Mouse (Mus musculus) heart, embryonic 12.5 days (tissue): Measurements from ENCODE around the gene Tlr4. TPM values are rescaled to one million over a fixed set of nuclear protein-coding genes. Genes with fewer than 3 reads are reported as not detected.

ENCODE experiments used
- ATAC-seq: fragments of 200-750 bp; cut with Nextera tagmentation; 2 replicates; pipeline ENCODE4 v1.8.0; 2017; ENCODE audit warnings: moderate TSS enrichment, moderate library complexity; ENCODE audit not compliant: insufficient number of reproducible peaks, low FRiP score
- H3K27ac ChIP-seq: fragments of 300-500 bp; sonication (generic); 2 replicates; pipeline ENCODE4 v1.5.1; 2016; ENCODE audit warnings: mild to moderate bottlenecking, moderate library complexity; ENCODE audit not compliant: poor library complexity, severe bottlenecking
- H3K27me3 ChIP-seq: fragments of 300-500 bp; sonication (generic); replicated peaks from 2 replicates; pipeline ENCODE4 v1.6.1; 2016; ENCODE audit warnings: mild to moderate bottlenecking, moderate library complexity
- H3K36me3 ChIP-seq: fragments of 300-500 bp; sonication (generic); 2 replicates; pipeline ENCODE4 v1.6.1; 2016; ENCODE audit warnings: mild to moderate bottlenecking, moderate library complexity
- H3K4me1 ChIP-seq: fragments of 300-500 bp; sonication (generic); replicated peaks from 2 replicates; pipeline ENCODE4 v1.6.1; 2016; ENCODE audit warnings: mild to moderate bottlenecking
- H3K4me2 ChIP-seq: fragments of 300-500 bp; sonication (generic); 2 replicates; pipeline ENCODE4 v1.6.1; 2016; ENCODE audit warnings: mild to moderate bottlenecking, moderate library complexity
- H3K4me3 ChIP-seq: fragments of 300-500 bp; sonication (generic); 2 replicates; pipeline ENCODE4 v1.5.1; 2016; ENCODE audit warnings: mild to moderate bottlenecking
- H3K9ac ChIP-seq: fragments of 300-500 bp; sonication (generic); 2 replicates; pipeline ENCODE4 v1.6.1; 2016; ENCODE audit warnings: mild to moderate bottlenecking, moderate library complexity
- H3K9me3 ChIP-seq: fragments of 300-500 bp; sonication (generic); replicated peaks from 2 replicates; pipeline ENCODE4 v1.6.1; 2016; ENCODE audit warnings: mild to moderate bottlenecking, moderate library complexity
- WGBS: fragments of 180-500 bp; shearing (Covaris S2); methylation state at CpG from one replicate; pipeline ENCODE4 v1.1.7; 2016; 5-methylcytosine and 5-hydroxymethylcytosine counted together
- polyA plus RNA-seq: library from polyadenylated mRNA; unstranded; fragments of >200 nt; fragmentation: Nextera tagmentation; extraction: Ambion mirVana; gene quantifications from 2 replicates; pipeline ENCODE4 v1.2.1, GENCODE M21; 2016

Tlr4 gene
- polyA plus RNA-seq, 1 experiment from 2014 or later, result 2.3 TPM

DNA sequence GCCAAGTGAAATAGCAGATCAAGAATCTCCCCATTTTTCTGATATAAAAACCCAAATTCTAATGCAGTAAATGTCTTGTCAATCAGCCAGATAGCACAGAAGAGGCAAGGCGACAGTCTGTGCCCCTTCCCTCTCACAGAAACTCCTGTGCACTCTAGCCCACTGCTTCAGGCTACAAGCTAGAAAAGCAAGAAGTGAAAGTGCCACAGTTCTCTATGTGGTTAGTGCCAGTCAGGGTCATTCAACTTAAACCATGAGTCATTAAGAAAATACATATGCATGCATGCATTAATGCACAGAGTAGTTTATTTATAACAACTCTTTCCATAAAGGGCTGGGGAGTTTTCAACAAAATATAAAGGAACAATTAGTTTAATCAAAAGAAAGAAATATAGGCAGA is 15.9 kb downstream of the Tlr4 start:
- Histone ChIP-seq H3K4me3 (no peak overlapping the region), H3K9ac (no peak overlapping the region), H3K4me2 (no peak overlapping the region), H3K36me3 (no peaks in the 10 kb centered on the region), H3K4me1 (no peaks in the 10 kb centered on the region), H3K27ac (no peak overlapping the region), H3K9me3 (no peaks in the 10 kb centered on the region), H3K27me3 (no peaks in the 10 kb centered on the region)
- ATAC-seq, result no peak
- WGBS, result 73% methylated on average over 1 of the region's 1 CpGs

DNA sequence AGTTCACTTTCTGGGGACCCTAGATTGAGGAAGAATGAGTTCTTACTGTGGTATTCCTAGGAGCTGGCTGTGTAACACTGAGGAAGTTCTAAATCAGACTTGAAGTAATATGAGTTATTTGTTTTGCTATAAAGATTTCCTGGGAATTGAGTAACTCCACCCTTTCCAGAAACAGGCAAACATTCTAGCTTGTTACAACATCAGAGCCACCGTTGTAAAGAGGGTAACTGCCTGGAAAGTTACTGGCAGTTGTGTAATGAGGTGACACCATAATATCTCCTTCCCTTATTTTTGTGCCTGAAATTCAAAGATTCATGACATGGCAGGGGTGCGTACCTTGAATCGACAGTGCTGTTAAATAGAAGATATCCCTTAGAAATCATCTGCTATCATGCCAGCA is 24.6 kb downstream of the Tlr4 start:
- H3K4me2 ChIP-seq, result no peak overlapping the region
- no peaks in the 10 kb centered on the region for H3K27me3 ChIP-seq
- no peaks in the 10 kb centered on the region for H3K36me3 ChIP-seq
- H3K9ac ChIP-seq, result no peak overlapping the region
- no peaks in the 10 kb centered on the region for H3K9me3 ChIP-seq
- ATAC-seq, result no peak
- 78% methylated on average over 3 of the region's 3 CpGs for WGBS
- no peaks in the 10 kb centered on the region for H3K4me1 ChIP-seq
- H3K4me3 ChIP-seq, result no peak overlapping the region
- no peak overlapping the region for H3K27ac ChIP-seq

DNA sequence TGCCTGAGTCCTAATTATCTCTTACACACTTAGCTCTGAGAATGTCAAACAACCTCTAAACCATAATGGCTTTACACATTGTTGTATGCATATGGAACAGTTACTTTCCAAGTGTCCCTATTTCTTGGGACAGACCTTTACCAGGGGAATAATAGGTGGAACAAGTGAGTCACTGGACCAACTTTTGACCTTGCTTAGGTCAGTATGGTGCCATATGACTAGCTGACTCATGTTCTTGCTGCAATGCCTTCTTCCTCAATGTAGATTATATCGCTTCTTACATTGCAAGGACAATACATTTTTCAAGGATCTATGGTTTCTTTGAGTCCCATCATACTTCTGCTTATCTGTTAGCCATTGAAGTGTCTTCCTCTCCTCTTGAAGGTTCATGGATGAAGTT is 29.6 kb downstream of the Tlr4 start:
- H3K4me3 ChIP-seq, result no peak overlapping the region
- H3K36me3 ChIP-seq, result no peaks in the 10 kb centered on the region
- no peak overlapping the region for H3K9ac ChIP-seq
- no peak for ATAC-seq
- no peaks in the 10 kb centered on the region for H3K4me1 ChIP-seq
- WGBS, result 82% methylated on average over 1 of the region's 1 CpGs
- H3K4me2 ChIP-seq, result no peak overlapping the region
- H3K9me3 ChIP-seq, result no peaks in the 10 kb centered on the region
- H3K27ac ChIP-seq, result no peak overlapping the region
- H3K27me3 ChIP-seq, result no peaks in the 10 kb centered on the region

DNA sequence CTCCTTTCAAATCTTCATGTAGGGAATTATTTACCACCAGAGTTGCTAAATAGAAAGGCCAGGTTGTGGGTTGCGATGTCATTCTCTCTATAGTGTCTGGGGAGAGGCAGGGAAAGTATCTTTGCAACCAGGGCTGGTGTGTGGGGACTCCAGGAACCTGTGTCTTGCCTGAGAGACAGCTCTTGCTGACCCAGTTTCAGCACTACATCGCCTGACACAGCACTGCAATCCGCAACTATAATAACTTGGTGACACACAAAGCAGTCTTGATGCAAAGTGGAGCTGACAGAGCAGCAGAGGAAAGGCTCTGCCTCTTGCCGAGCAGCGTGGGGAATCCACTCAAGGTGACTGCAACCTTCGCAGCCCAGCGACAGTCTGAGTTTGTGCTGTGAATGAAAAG is 42.5 kb downstream of the Tlr4 start:
- Histone ChIP-seq H3K27ac (no peak overlapping the region), H3K36me3 (no peaks in the 10 kb centered on the region), H3K27me3 (no peaks in the 10 kb centered on the region), H3K9ac (no peak overlapping the region), H3K4me2 (0 out of 2 replicates have a peak overlapping the region, but pooled peaks have one; percentile 2), H3K4me3 (no peak overlapping the region), H3K9me3 (no peaks in the 10 kb centered on the region), H3K4me1 (no peaks in the 10 kb centered on the region)
- 61% methylated on average over 7 of the region's 7 CpGs for WGBS
- no peak for ATAC-seq

DNA sequence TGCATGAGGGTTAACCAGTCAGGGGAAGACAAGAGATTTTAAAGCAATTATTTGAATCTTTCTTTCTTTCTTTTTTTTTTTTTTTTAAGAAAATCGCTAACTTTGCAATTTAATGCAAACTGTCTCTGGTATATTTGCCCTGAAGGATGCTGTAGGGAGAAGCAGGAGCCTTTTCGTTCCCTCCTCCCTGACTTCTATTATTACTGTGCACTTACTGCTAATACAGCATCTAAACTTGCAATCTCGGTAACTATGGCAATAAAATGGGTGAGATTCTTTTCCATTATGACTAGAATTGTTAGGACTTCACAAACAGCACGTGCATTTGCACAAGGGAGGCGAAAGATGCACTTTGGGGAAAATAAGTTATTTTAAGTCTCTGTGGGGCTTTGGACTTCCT is 44.6 kb downstream of the Tlr4 start:
- Histone ChIP-seq H3K27me3 (no peaks in the 10 kb centered on the region), H3K4me1 (no peaks in the 10 kb centered on the region), H3K4me2 (no peak overlapping the region), H3K36me3 (no peaks in the 10 kb centered on the region), H3K9ac (no peak overlapping the region), H3K4me3 (no peak overlapping the region), H3K9me3 (no peaks in the 10 kb centered on the region), H3K27ac (no peak overlapping the region)
- no peak for ATAC-seq
- WGBS, result 81% methylated on average over 5 of the region's 5 CpGs

DNA sequence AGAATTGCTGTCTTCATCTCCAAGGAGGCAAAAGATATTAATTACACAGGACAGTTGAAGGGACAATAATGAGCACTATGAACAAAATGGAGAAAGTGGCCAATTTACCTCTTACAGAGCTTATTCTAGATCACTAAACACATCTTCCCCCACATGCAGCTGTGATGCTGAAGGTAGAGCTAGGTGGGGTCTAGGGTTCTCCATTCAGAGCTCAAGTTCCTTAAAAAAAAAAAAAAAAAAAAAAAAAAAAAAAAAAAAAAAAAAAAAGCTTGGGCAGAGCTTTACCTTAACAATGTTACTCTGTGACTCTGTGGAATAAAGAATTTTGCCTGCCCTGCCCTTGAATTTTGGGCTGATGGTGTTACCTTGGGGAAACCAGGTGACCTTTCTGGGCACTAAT is 46.0 kb downstream of the Tlr4 start:
- no peaks in the 10 kb centered on the region for H3K9me3 ChIP-seq
- ATAC-seq, result no peak
- H3K9ac ChIP-seq, result no peak overlapping the region
- no peaks in the 10 kb centered on the region for H3K27me3 ChIP-seq
- no peak overlapping the region for H3K4me3 ChIP-seq
- H3K36me3 ChIP-seq, result no peaks in the 10 kb centered on the region
- H3K27ac ChIP-seq, result no peak overlapping the region
- no peaks in the 10 kb centered on the region for H3K4me1 ChIP-seq
- H3K4me2 ChIP-seq, result no peak overlapping the region

DNA sequence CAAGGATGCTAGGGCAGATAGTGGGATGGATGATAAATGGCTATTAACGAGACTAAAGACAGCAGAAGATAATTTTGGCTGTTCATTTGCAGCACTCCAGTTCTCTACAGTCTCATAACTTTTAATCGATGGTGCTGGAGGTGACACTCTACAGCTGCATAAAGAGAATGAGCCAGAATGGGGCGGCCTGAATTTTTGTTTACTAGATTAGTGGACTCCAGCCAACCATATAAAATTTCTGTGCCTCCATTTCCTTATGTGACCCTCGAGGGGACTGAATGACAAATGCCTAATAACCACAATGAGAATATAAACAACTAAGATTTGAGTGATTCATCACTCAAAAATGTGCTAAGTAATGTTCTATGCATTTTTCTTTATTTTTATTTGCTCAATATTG is 48.4 kb downstream of the Tlr4 start:
- WGBS, result 73% methylated on average over 4 of the region's 4 CpGs
- H3K9me3 ChIP-seq, result no peaks in the 10 kb centered on the region
- H3K27ac ChIP-seq, result no peak overlapping the region
- no peak overlapping the region for H3K9ac ChIP-seq
- no peak overlapping the region for H3K4me2 ChIP-seq
- no peaks in the 10 kb centered on the region for H3K4me1 ChIP-seq
- no peak overlapping the region for H3K4me3 ChIP-seq
- ATAC-seq, result no peak
- no peaks in the 10 kb centered on the region for H3K36me3 ChIP-seq
- H3K27me3 ChIP-seq, result no peaks in the 10 kb centered on the region

DNA sequence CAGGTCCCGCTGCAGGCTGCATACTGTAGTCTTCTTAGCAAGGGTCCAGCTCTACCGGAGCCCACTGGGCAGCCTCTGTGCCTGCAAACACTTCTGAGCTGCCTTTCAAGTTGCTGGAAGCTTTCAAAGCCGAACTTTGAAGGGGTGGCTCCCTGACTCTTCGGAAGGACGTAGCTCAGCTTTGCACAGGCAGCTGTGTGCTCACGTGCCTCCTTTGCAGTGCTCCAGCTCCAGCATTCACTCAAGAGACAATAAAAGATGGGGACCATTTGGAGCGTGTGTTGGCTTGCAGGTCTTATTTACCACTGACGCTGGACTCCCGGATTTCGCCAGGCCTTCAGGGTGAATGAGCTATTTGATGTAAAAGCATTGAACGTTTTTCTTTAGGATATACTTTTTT is 50.2 kb downstream of the Tlr4 start:
- no peak for ATAC-seq
- Histone ChIP-seq H3K9ac (no peak overlapping the region), H3K9me3 (no peaks in the 10 kb centered on the region), H3K4me2 (no peak overlapping the region), H3K4me1 (no peaks in the 10 kb centered on the region), H3K4me3 (no peak overlapping the region), H3K27ac (no peak overlapping the region), H3K27me3 (no peaks in the 10 kb centered on the region), H3K36me3 (no peaks in the 10 kb centered on the region)
- WGBS, result 66% methylated on average over 11 of the region's 11 CpGs

DNA sequence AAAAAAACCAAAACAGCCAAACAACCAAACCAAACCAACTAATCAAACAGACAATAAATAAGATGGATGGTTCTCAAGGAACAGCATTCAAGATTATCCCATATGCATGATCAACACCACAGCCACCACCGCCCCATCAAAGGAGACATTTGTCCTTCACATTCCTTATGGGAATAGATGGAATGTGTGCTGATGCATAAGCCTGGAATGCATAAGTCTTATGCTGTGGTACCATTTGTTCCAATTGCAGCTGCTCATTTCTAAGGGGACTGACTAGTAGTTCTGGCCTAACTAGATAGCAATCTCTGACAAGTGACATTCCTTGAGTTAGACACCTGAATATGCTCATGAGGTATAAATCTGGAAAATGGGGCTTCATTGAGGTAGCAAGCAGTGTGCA is 54.1 kb downstream of the Tlr4 start:
- H3K4me2 ChIP-seq, result no peak overlapping the region
- WGBS, result 87% methylated on average over 1 of the region's 1 CpGs

DNA sequence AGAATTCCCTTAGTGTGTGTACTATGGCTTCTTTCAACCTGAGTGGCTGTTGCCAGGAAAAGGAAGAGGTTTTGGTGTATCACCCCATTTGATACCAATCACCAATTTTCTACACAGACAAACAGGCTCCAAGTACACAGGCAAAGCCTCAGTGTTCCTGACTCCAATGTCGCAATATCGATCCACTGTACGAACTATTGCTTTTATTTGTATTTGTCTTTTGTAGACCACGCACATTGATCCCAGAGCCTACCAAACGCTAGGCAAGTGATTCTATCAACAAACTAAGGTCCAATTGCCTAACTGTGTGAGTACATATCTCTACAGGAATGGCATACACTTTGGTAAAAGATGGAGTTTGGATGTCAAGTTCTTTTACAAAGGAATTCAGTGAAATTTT is 55.9 kb downstream of the Tlr4 start:
- WGBS, result 85% methylated on average over 5 of the region's 5 CpGs
- no peak overlapping the region for H3K9ac ChIP-seq
- no peak overlapping the region for H3K4me3 ChIP-seq

More for the DNA sequence above, 54.1 kb downstream of the Tlr4 start:
- Histone ChIP-seq H3K9ac (no peak overlapping the region), H3K4me3 (no peak overlapping the region), H3K27me3 (no peaks in the 10 kb centered on the region), H3K36me3 (no peaks in the 10 kb centered on the region), H3K9me3 (no peaks in the 10 kb centered on the region), H3K27ac (no peak overlapping the region), H3K4me1 (no peaks in the 10 kb centered on the region)
- no peak for ATAC-seq

DNA sequence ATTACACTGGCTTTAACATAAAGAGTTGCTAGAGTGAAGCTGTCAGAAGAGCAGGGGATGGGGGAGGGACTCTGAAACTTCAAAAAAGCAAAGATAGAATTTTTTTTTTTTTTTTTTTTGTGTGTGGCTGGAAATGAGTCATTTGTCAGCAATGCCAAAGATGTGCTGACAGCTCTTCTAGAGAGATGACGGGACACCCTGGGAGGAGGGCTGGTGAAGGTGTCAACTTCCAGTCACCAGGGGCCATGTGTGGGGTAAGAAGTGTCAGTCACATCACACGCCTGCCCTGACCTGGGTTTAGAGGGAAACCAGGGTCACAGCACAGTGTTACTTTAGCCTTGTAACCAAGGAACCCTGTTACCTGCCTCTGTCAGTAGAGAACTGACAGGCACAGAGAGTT is 67.2 kb downstream of the Tlr4 start:
- peak overlapping the region; percentile 61 for H3K27ac ChIP-seq
- ATAC-seq, result peak; percentile 87
- H3K9ac ChIP-seq, result no peak overlapping the region
- no peaks in the 10 kb centered on the region for H3K36me3 ChIP-seq
- H3K27me3 ChIP-seq, result no peaks in the 10 kb centered on the region
- no peaks in the 10 kb centered on the region for H3K9me3 ChIP-seq
- H3K4me3 ChIP-seq, result no peak overlapping the region
- WGBS, result 3% methylated on average over 2 of the region's 2 CpGs
- peaks cover 12% of the 10 kb centered on the region for H3K4me1 ChIP-seq
- H3K4me2 ChIP-seq, result peak overlapping the region; percentile 15

More for the DNA sequence above, 55.9 kb downstream of the Tlr4 start:
- ATAC-seq, result no peak
- Histone ChIP-seq H3K9me3 (no peaks in the 10 kb centered on the region), H3K4me2 (no peak overlapping the region), H3K27ac (no peak overlapping the region), H3K4me1 (no peaks in the 10 kb centered on the region), H3K36me3 (no peaks in the 10 kb centered on the region), H3K27me3 (no peaks in the 10 kb centered on the region)

DNA sequence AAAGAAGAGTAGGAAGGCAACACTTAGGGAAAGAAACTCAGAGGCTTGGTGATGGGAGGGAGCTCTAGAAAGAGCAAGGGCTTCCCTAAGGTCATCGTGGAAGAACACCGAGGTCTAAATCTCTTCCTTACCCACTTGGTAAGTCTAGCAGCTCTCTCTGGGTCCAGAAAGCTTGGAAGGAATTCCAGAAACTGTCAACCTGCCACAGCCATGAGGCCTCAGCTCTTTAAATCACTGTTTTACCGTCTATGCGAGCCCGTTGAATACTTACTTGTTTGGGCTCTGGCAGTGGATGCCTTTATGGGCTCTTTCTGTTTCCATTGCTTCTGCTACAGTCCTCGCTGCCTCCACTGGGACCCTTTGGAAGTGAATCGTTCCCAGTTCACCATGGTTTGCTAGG is 67.6 kb downstream of the Tlr4 start:
- peak overlapping the region; percentile 61 for H3K27ac ChIP-seq
- H3K9ac ChIP-seq, result no peak overlapping the region
- H3K9me3 ChIP-seq, result no peaks in the 10 kb centered on the region
- H3K4me3 ChIP-seq, result no peak overlapping the region
- peak overlapping the region; percentile 15 for H3K4me2 ChIP-seq
- no peaks in the 10 kb centered on the region for H3K27me3 ChIP-seq
- no peaks in the 10 kb centered on the region for H3K36me3 ChIP-seq
- 39% methylated on average over 7 of the region's 7 CpGs for WGBS
- H3K4me1 ChIP-seq, result peaks cover 12% of the 10 kb centered on the region
- ATAC-seq, result no peak
